Mouse (Mus musculus) kidney, postnatal 10 days (tissue): ENCODE results near the gene Ect2.

ENCODE experiments used
- DNase-seq: peaks from one replicate; pipeline ENCODE4 v3.0.0; 2021; ENCODE audit warnings: mixed read lengths

Ect2 gene

GRCm38 (mm10) chr3:27155856-27156593, 2.3 kb upstream of the Ect2 start:
- no peak for DNase-seq

- DNase-seq = peak; percentile 70
Measured at GRCm38 (mm10) chr3:27155051-27155855, 1.6 kb upstream of the Ect2 start.

GRCm38 (mm10) chr3:27154280-27154679, 602 bp upstream of the Ect2 start:
- DNase-seq = no peak

- DNase-seq = peak; percentile 59
Measured at GRCm38 (mm10) chr3:27153191-27153671, 447 bp downstream of the Ect2 start.

GRCm38 (mm10) chr3:27145733-27146132, 7.9 kb downstream of the Ect2 start:
- DNase-seq = peak; percentile 18

- DNase-seq = no peak
Measured at GRCm38 (mm10) chr3:27143570-27143969, 10.1 kb downstream of the Ect2 start.

GRCm38 (mm10) chr3:27140101-27140500, 13.6 kb downstream of the Ect2 start:
- no peak for DNase-seq

GRCm38 (mm10) chr3:27121864-27122450, 31.7 kb downstream of the Ect2 start:
- no peak for DNase-seq

- no peak for DNase-seq
Measured at GRCm38 (mm10) chr3:27120932-27121331, 32.7 kb downstream of the Ect2 start.

- peak; percentile 41 for DNase-seq
Measured at GRCm38 (mm10) chr3:27118227-27118626, 35.5 kb downstream of the Ect2 start.

GRCm38 (mm10) chr3:27110860-27111259, 42.8 kb downstream of the Ect2 start:
- DNase-seq = no peak

GRCm38 (mm10) chr3:27109109-27109508, 44.6 kb downstream of the Ect2 start:
- no peak for DNase-seq

- DNase-seq = no peak
Measured at GRCm38 (mm10) chr3:27107142-27107541, 46.5 kb downstream of the Ect2 start.

- no peak for DNase-seq
Measured at GRCm38 (mm10) chr3:27102965-27103364, 50.7 kb downstream of the Ect2 start.

GRCm38 (mm10) chr3:27098633-27099032, 55.0 kb downstream of the Ect2 start:
- DNase-seq = no peak

- no peak for DNase-seq
Measured at GRCm38 (mm10) chr3:27086221-27086620, 67.5 kb downstream of the Ect2 start.

- no peak for DNase-seq
Measured at GRCm38 (mm10) chr3:27081229-27082060, 72.2 kb downstream of the Ect2 start.

GRCm38 (mm10) chr3:27080061-27080770, 73.5 kb downstream of the Ect2 start:
- DNase-seq = no peak

GRCm38 (mm10) chr3:27073884-27074283, 79.8 kb downstream of the Ect2 start:
- DNase-seq = no peak

- DNase-seq = no peak
Measured at GRCm38 (mm10) chr3:27071706-27072105, 82.0 kb downstream of the Ect2 start.

GRCm38 (mm10) chr3:27070340-27070739, 83.3 kb downstream of the Ect2 start:
- DNase-seq = no peak

- DNase-seq = no peak
Measured at GRCm38 (mm10) chr3:27067206-27067605, 86.5 kb downstream of the Ect2 start.
